Mouse (Mus musculus) frontal cortex, adult 2 months (tissue): Measurements from ENCODE around the gene Ergic1. TPM values are rescaled to one million over a fixed set of nuclear protein-coding genes. Genes with fewer than 3 reads are reported as not detected.

Experiments used
- DNase-seq, 2 experiments: peaks; one replicate each; pipeline ENCODE4 v3.0.0; 2022; ENCODE audit warnings: low spot score in 1 of 2; ENCODE audit errors: extremely low spot score in 1 of 2
- polyA plus RNA-seq: library from polyadenylated mRNA; depleted of rRNA; stranded (reverse); fragments of >200 nt; gene quantifications from 2 replicates; pipeline ENCODE4 v1.2.3, GENCODE M21; 2012

Gene Ergic1
- polyA plus RNA-seq, 1 experiment = 134 TPM

GRCm38 (mm10) chr17:26596168-26596658 lies 34.9 kb downstream of the Ergic1 start:
- DNase-seq = peak; percentile 48 to 80

GRCm38 (mm10) chr17:26596856-26597481 lies 35.7 kb downstream of the Ergic1 start:
- peak in 1 of 2 experiments; percentile 38 for DNase-seq

DNA sequence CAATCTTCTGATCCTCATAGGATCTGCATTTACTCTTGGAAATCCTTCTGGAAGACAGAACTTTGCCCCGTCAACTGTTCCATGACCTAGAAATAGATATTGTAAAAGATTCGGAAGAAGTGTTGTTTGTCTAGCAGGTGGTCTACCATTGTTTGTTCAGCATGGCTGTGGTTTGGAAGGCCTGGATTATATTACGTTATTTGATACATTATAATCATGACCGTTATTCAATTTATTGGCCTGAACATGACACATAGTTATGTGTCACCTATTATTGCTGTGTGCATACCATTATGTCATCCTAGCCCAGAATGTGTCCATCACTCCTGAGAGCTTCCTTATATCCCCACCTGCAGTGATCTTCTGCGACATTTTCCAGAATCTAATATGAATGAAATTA lies 37.6 kb downstream of the Ergic1 start:
- no peak for DNase-seq

DNA sequence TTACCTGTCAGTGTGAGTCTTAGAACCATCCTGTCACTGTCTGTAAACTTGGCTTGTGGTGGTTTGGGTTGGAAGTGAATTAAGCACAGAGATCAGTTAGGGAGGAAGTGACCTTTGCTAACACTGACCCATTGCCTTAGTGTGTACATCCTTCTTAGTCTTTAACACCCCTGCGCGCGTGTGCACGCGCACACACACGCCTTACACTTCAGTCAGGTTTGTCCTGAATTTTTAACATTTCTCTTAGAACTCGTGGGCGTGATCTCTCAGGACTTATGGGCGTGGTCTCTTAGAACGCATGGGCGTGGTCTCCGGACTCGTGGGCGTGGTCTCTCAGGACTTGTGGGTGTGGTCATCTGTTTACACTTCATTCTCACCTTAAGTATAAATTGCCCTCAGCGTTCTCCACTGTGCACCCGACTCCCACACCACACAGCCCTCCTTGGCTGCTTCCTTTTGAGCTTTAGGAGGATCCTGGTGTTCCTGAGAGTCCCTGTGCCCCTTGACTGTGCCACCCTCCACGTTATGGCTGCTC lies 39.7 kb downstream of the Ergic1 start:
- DNase-seq = no peak

GRCm38 (mm10) chr17:26601514-26601913 lies 40.2 kb downstream of the Ergic1 start:
- DNase-seq = no peak

DNA sequence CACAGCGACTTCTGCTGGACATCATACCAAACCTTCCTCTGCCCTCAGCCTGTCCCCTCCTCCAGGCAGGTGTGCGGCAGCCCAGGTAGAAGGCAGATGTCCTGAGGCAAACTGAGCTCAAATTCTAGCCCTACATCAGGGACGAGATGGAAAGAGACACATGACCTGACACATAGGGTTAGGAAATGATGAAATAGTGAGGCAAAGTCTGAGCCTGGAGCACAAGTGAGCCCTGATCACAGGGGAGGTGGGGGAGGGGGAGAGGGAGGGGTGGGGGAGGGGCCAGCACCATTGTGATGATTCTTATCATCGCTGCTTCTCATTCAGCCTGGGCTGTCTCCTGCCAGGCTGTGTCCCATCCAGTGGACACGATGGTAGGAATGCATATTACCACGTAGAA lies 40.6 kb downstream of the Ergic1 start:
- no peak for DNase-seq

- DNase-seq = peak in 1 of 2 experiments; percentile 51
Measured at GRCm38 (mm10) chr17:26602371-26602885, 41.1 kb downstream of the Ergic1 start.

DNA sequence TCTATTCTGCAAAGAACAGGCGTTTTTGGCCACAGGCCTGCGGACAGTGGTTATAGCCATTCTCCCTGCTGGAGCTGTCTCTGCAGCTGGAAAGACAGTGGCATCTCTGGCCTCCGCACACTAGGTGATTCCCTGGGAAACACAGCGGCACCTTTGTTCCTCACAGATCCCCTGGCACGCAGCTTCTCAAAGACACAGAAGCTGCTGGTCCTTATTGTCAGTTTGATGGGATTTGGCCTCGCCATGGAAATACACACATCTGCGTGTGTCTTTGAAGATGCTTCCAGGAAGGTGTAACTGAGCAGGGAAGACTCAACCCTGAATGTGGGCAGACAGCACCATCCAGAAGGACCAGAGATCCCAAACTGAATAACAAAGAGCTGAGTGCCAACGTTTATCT lies 42.0 kb downstream of the Ergic1 start:
- no peak for DNase-seq

DNA sequence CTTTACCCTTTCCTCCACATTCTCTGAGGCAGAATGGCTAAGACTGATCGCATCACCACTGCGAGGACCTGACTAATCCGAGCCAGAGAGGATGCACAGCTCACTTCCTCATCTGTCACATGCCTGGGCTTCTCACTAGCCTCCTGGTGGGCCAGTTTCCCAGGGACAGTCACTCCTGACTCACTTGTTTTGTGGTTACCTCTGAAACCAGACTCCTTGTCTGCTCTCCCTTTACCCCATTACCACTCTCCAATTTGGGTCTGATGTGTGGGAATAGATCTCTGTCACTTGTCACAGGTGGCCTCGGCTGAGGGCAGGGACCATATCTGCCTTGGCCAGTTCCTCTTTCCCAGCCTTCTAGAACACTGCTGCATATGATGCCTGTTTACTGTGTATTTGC lies 44.3 kb downstream of the Ergic1 start:
- no peak for DNase-seq

- DNase-seq = no peak
Measured at GRCm38 (mm10) chr17:26606516-26606915, 45.2 kb downstream of the Ergic1 start.

DNA sequence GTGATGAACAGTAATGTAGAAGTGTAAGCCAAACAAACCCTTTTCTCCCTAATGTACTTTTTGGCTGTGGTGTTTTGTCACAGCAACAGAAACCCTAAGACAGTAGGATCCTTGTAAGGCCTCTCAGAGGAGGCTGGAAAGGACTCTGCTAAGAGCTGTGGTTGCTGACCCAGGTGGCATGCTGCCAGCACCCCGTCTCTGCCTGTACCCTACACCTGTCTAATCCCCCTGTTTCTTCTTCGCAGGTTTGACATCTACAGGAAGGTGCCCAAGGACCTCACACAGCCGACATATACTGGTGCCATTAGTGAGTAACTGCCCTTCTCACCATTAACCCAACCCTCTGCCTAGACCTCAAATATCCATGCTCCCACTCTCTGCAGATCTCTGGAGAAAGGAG lies 47.1 kb downstream of the Ergic1 start:
- no peak for DNase-seq

- peak in 1 of 2 experiments; percentile 32 for DNase-seq
Measured at GRCm38 (mm10) chr17:26608877-26609276, 47.6 kb downstream of the Ergic1 start.

DNA sequence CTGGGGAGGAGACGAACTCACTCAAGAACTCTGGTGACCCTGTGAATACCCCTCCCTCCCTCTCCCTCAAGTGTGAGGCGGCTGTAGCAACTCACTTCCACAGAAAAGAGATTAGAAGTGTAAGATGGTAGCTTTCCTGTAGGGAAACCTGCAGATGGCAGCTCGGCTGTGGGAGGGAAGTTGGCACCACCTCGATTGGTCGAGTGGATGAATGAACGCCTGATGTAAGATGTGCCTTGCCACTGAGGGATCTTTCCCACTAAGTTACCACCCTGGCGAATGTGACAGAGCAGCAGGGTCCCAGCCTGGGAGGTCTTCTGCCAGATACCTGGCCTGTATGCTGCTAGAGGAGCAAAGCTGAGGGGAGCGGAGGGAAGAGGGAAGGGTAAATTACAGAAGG lies 48.5 kb downstream of the Ergic1 start:
- DNase-seq = peak; percentile 67 to 86

- DNase-seq = no peak
Measured at GRCm38 (mm10) chr17:26611328-26611727, 50.0 kb downstream of the Ergic1 start.

- no peak for DNase-seq
Measured at GRCm38 (mm10) chr17:26611918-26612317, 50.6 kb downstream of the Ergic1 start.

DNA sequence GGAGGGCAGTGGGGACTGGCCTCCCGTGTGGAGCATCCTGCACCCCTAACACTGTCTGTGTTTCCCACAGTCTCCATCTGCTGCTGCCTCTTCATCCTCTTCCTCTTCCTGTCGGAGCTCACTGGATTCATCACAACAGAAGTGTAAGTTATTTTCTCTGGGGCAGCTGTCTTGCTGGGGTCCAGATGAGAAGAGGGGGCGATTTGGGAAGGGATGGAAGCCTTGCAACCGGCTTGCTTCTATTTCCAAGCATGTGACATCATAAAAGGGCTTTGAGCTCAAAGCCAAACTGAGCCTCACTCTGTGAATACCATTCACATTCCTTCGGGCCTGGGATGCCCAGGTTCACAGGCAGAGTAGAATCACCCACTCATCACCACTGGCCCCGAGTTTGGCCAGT lies 53.0 kb downstream of the Ergic1 start:
- no peak for DNase-seq

- no peak for DNase-seq
Measured at GRCm38 (mm10) chr17:26614708-26615486, 53.6 kb downstream of the Ergic1 start.

DNA sequence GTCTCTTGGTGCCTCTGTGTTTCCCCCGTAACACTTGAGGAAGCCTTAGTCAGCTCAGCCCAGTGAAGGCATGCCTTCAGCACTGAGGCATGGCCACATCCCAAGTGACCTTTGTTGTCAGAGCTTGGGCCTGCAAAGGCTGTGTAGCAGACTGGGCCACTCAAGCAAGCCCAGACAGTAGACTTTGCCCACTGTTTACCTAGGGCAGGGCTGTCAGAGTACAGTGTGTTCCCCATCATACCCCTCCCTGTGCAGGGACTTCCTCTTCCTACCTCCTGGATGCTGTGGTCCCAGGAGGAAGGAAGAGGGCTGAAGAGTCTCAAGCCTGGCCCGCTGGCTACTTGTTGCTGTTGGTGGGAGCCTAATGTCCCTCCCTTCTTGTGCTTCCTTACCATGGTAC lies 55.4 kb downstream of the Ergic1 start:
- no peak for DNase-seq

- DNase-seq = no peak
Measured at GRCm38 (mm10) chr17:26618498-26618897, 57.2 kb downstream of the Ergic1 start.

GRCm38 (mm10) chr17:26619577-26619976 lies 58.3 kb downstream of the Ergic1 start:
- DNase-seq = no peak

DNA sequence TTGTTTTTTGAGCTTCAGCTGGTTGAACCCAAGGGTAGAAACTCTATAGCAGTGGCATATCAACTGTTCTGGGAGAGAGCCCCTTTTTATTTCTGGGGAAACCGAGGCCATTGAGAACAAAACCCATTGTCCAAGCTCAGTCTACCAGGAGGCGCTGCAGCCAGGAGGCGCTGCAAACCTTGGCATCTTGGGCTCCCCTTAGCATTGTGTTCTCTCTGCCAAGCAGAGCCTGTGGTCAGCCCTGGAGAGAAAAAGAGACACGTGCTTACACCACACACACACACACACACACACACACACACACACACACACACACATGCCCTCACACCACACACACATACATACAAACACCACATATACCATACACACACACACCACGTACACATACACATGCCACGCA lies 59.0 kb downstream of the Ergic1 start:
- DNase-seq = no peak
